Mouse (Mus musculus): ENCODE data around the gene Olfr224.

- TF ChIP-seq CTCF (IDR thresholded peaks at IDR 0.05) (no peak), POLR2A (IDR thresholded peaks at IDR 0.05; ENCODE audit: insufficient read depth, low read depth, low read length) (no peak), EP300 (IDR thresholded peaks at IDR 0.05; ENCODE audit: insufficient read depth, low read depth, low read length) (no peak)
Measured at GRCm38 (mm10) chr11:58602062-58602461, 31.7 kb upstream of the Olfr224 start.
